Mouse (Mus musculus): ENCODE measurements at regions not wholly inside any gene's neighbourhood (a gene's known extent, or its start where the extent isn't known, plus 50 kb on each side); places are given as distances from the start of the nearest gene placed in this dataset.

GRCm38 (mm10) chr7:72836026-72836425 lies 529.6 kb upstream of the Mctp2 start:
- no peak for TF ChIP-seq CTCF (IDR thresholded peaks at IDR 0.05; ENCODE audit: borderline replicate concordance, extremely low read depth, insufficient read depth, insufficient read length)
- no peak for TF ChIP-seq POLR2A (IDR thresholded peaks at IDR 0.05; ENCODE audit: borderline replicate concordance, extremely low read depth, insufficient read depth, insufficient read length, poor library complexity, severe bottlenecking)

Data from brain, embryonic 14.5 days (tissue).